Mouse (Mus musculus): ENCODE measurements around the gene Slc22a7. TPM values are rescaled to one million over a fixed set of nuclear protein-coding genes. Genes with fewer than 3 reads are reported as not detected.

Slc22a7 gene
- not detected in 2 replicates for polyA plus RNA-seq (2011; ENCODE audit: insufficient read length, low read depth, missing spikeins)

DNA sequence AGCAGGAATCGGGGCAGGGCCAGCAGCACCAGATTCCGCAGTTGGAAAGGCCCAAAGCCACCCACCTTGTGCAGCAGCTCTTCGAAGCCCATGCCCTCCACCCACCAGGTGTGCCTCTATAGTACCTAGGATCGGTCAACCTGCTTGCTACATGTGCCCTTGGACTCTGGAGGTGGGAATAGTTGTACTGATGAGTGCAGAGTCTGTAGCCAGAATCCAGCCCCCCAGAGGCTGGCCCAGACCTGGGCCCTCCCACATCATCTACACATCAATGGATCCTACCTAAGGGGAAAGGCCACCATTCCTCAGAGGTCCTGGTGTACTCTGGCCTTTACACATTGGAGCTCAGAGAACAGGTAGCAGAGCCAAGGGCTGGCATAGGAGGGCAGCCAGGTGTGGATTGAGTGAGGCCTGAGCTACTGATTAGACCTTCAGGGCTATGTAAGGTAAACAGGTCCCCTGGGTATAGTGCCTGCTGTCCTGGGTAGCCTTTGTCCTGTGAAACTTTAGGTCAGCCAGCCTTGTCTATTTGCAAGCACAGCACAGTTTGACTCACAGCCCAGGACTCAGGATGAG lies at the start of gene Slc22a7:
Slc22a7 (minus strand) TSS at position 160 of the 576 bp plus-strand sequence.
- TF ChIP-seq CTCF (IDR thresholded peaks at IDR 0.05; ENCODE audit: borderline replicate concordance, insufficient read depth, low read length) = no peak
- TF ChIP-seq POLR2A (IDR thresholded peaks at IDR 0.05; ENCODE audit: low read depth, low read length) = no peak
- Histone ChIP-seq H3K4me1 (ENCODE audit: control insufficient read depth, insufficient read depth, low read length) (no peaks in the 10 kb centered on the region), H3K27ac (ENCODE audit: insufficient read depth, low read length) (no peak within 1 kb of the TSS), H3K4me3 (ENCODE audit: insufficient read depth, low read length) (no peak within 1 kb of the TSS)

DNA sequence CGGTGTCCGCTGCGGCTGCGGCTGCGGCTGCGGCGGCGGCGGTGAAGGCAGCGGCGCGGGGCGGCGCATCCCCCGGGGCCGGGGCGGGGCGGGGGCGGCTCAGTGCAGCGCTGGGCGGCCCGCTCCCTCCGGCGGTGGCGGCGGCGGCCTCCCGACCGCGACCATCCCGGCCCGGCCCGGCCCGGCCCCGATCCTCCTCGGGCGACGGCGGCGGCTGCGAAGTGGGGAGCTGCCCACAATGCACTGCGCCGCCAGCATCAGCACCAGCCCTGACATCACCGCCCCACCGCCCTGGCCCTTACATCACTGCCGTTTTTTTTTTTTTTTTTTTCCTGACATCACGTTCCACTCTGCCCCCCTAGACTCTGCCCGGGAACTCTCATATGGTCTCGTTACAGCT lies 49.2 kb upstream of the Slc22a7 start, which contains the start of gene Ttbk1:
Ttbk1 (minus strand) TSS at position 245 of the 400 bp plus-strand sequence.
- no peak for TF ChIP-seq CTCF (IDR thresholded peaks at IDR 0.05; ENCODE audit: borderline replicate concordance, insufficient read depth, low read length)
- no peak for TF ChIP-seq POLR2A (IDR thresholded peaks at IDR 0.05; ENCODE audit: low read depth, low read length)

DNA sequence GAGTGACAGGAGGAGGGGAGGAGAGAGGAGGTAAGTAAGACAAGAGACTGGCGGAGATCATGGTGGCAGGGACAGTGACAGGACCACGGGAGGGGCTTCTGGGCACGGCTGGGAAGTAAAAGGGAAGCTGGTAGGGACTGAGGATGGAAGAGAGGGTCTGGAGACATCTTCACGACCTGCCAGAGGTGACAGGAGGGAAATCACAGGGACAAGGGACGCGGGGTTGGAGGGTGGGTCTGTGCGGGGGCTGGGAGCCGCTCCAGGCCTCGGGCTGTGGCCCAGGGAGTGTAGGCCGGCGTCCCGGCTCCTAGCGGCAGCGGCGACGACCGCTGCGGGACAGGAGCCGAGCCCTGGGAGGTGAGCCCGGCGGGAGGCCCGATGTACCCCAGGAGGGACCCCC lies 48.7 kb upstream of the Slc22a7 start:
- TF ChIP-seq POLR2A (IDR thresholded peaks at IDR 0.05; ENCODE audit: low read depth, low read length) (no peak), CTCF (IDR thresholded peaks at IDR 0.05; ENCODE audit: borderline replicate concordance, insufficient read depth, low read length) (no peak)
- no peaks in the 10 kb centered on the region for H3K4me1 ChIP-seq (ENCODE audit: control insufficient read depth, insufficient read depth, low read length)
- no peak overlapping the region for H3K4me3 ChIP-seq (ENCODE audit: insufficient read depth, low read length)
- H3K27ac ChIP-seq (ENCODE audit: insufficient read depth, low read length) = no peak overlapping the region

More for the DNA sequence above, 49.2 kb upstream of the Slc22a7 start, which contains the start of gene Ttbk1:
- H3K27ac ChIP-seq (ENCODE audit: insufficient read depth, low read length) = no peak within 1 kb of the TSS
- H3K4me1 ChIP-seq (ENCODE audit: control insufficient read depth, insufficient read depth, low read length) = no peaks in the 10 kb centered on the region
- H3K4me3 ChIP-seq (ENCODE audit: insufficient read depth, low read length) = no peak within 1 kb of the TSS; the same call in 1 of the 2 replicates

DNA sequence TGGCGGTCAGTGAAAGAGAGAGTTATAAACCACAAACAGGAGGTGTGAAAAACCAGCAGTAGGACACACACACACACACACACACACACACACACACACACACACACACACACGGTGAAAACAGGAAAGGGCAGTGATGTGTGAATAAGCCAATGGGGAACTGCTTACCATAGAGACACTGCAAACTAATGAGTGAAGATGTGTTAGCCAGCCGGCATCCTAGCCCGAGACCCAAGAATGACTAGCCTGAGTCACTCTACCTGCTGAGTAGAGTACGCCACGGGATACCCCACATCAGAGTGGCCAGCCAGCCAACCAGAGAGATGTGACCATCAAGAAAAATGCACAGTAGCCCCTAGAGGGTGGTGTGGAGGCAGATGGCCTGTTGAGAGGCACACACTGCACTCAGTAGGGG lies 46.2 kb upstream of the Slc22a7 start:
- H3K4me3 ChIP-seq (ENCODE audit: insufficient read depth, low read length) = no peak overlapping the region

DNA sequence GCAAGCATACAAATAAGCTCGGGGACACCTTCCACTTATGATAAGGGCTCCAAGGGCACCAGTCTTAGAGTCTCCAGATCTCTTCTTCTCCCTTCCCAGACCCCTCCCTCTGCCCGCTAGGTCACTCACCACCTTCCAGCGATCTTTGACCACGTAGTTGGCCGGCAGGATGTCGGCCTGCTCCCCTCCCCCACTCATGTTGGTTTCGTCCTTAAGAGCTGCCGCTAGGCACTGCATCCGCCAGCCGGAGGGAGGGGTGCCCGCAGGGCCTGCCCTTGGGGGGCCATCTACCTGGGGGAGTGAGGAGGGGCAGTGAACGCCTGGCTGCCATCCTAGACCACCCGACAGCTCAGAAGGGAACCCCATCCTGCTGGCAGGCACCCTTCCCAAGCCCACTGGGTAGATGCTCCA lies 45.8 kb upstream of the Slc22a7 start:
- H3K4me1 ChIP-seq (ENCODE audit: control insufficient read depth, insufficient read depth, low read length) = no peaks in the 10 kb centered on the region
- no peak overlapping the region; the same call in 1 of the 2 replicates for H3K4me3 ChIP-seq (ENCODE audit: insufficient read depth, low read length)
- no peak for TF ChIP-seq CTCF (IDR thresholded peaks at IDR 0.05; ENCODE audit: borderline replicate concordance, insufficient read depth, low read length)
- TF ChIP-seq POLR2A (IDR thresholded peaks at IDR 0.05; ENCODE audit: low read depth, low read length) = no peak
- no peak overlapping the region for H3K27ac ChIP-seq (ENCODE audit: insufficient read depth, low read length)

More for the DNA sequence above, 46.2 kb upstream of the Slc22a7 start:
- TF ChIP-seq POLR2A (IDR thresholded peaks at IDR 0.05; ENCODE audit: low read depth, low read length) (no peak), CTCF (IDR thresholded peaks at IDR 0.05; ENCODE audit: borderline replicate concordance, insufficient read depth, low read length) (no peak)
- no peaks in the 10 kb centered on the region for H3K4me1 ChIP-seq (ENCODE audit: control insufficient read depth, insufficient read depth, low read length)
- no peak overlapping the region for H3K27ac ChIP-seq (ENCODE audit: insufficient read depth, low read length)

DNA sequence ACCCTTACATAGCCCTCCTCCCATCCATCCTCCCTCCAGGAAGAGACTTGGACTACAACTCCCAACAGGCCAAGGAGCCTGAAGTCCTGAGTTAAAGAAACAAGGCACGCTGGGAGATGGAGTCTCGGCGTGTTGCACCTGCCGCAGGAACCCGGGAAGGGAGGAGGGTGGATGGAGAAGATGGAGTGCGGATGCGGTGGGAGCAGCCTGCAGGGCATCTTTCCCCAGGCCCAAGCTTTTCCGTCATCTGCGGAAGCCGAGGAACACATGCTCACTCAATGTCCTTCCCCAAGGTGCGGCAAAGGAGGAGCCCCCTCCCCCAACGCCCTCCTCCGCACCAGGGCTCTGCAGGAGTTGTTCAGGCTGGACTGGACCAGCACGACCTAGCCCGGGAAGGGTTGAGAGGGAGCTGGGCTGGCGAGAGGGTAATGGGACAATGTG lies 45.3 kb upstream of the Slc22a7 start:
- TF ChIP-seq CTCF (IDR thresholded peaks at IDR 0.05; ENCODE audit: borderline replicate concordance, insufficient read depth, low read length) (no peak), POLR2A (IDR thresholded peaks at IDR 0.05; ENCODE audit: low read depth, low read length) (no peak)
- Histone ChIP-seq H3K4me1 (ENCODE audit: control insufficient read depth, insufficient read depth, low read length) (no peaks in the 10 kb centered on the region), H3K4me3 (ENCODE audit: insufficient read depth, low read length) (peak overlapping the region; percentile 15; the same call in 1 of the 2 replicates)

DNA sequence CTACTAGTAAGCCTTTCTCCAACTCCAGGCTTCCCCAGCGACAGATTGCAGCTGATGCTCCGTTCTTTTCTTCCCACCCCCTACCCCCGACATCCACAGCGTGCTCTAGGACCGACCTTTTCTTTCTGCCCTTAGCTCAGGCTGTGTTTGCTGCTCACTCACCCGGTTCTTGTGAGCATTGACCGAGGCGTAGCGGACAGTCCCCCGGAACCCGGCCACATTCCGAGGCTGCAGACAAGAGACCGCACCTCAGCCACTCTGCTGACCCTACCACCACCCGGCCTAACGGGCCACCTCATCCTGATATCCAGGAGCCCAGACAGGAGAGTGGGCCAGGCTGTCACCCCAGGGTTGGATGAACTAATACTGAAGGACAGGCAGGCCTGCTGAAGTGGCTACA lies 39.0 kb upstream of the Slc22a7 start:
- no peaks in the 10 kb centered on the region for H3K4me1 ChIP-seq (ENCODE audit: control insufficient read depth, insufficient read depth, low read length)
- TF ChIP-seq POLR2A (IDR thresholded peaks at IDR 0.05; ENCODE audit: low read depth, low read length) (no peak), CTCF (IDR thresholded peaks at IDR 0.05; ENCODE audit: borderline replicate concordance, insufficient read depth, low read length) (no peak)
- no peak overlapping the region for H3K27ac ChIP-seq (ENCODE audit: insufficient read depth, low read length)
- no peak overlapping the region for H3K4me3 ChIP-seq (ENCODE audit: insufficient read depth, low read length)

More for the DNA sequence above, 45.3 kb upstream of the Slc22a7 start:
- H3K27ac ChIP-seq (ENCODE audit: insufficient read depth, low read length) = no peak overlapping the region

DNA sequence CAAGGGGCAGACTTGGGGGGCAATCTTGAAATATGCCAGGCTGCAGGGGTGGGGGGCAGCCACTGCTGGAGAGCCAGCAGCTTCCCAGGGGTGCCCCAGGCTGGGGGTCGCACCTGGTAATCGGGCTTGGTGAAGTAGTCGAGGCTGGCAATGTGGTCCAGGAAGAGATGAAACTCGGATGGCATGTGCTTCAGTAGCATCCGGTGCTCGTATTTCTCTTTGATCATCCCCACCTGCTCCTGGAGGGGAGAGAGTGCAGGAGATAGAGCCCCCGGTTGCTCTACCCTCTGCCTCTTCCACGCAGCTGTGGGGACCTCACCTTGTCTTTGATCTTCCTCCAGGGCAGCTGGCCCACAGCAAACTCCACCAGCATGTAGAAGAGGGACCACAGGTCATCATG lies 38.3 kb upstream of the Slc22a7 start:
- TF ChIP-seq CTCF (IDR thresholded peaks at IDR 0.05; ENCODE audit: borderline replicate concordance, insufficient read depth, low read length) = no peak
- no peak for TF ChIP-seq POLR2A (IDR thresholded peaks at IDR 0.05; ENCODE audit: low read depth, low read length)
- Histone ChIP-seq H3K27ac (ENCODE audit: insufficient read depth, low read length) (no peak overlapping the region), H3K4me1 (ENCODE audit: control insufficient read depth, insufficient read depth, low read length) (no peaks in the 10 kb centered on the region), H3K4me3 (ENCODE audit: insufficient read depth, low read length) (no peak overlapping the region)

DNA sequence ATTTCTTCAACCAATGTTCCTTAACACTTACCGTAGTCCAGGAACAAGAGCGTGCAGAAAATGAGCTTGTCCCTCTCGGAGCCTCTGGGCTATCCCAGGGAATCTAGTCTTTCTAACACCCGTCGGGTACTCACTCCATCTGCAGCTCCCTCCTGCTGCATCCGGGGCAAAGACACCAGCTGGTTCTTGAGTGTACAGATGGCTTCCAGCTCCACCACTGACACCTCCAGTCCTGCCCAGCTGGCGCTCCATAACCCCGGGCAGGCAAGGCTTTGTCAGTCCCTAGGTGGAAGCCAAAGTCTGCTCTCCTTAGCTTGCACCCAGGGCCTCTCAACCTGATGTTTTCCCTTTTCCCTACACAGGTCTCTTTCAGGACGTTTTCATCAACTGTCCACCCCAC lies 29.6 kb upstream of the Slc22a7 start:
- Histone ChIP-seq H3K4me3 (ENCODE audit: insufficient read depth, low read length) (no peak overlapping the region), H3K27ac (ENCODE audit: insufficient read depth, low read length) (no peak overlapping the region), H3K4me1 (ENCODE audit: control insufficient read depth, insufficient read depth, low read length) (no peaks in the 10 kb centered on the region)
- TF ChIP-seq POLR2A (IDR thresholded peaks at IDR 0.05; ENCODE audit: low read depth, low read length) (no peak), CTCF (IDR thresholded peaks at IDR 0.05; ENCODE audit: borderline replicate concordance, insufficient read depth, low read length) (no peak)

DNA sequence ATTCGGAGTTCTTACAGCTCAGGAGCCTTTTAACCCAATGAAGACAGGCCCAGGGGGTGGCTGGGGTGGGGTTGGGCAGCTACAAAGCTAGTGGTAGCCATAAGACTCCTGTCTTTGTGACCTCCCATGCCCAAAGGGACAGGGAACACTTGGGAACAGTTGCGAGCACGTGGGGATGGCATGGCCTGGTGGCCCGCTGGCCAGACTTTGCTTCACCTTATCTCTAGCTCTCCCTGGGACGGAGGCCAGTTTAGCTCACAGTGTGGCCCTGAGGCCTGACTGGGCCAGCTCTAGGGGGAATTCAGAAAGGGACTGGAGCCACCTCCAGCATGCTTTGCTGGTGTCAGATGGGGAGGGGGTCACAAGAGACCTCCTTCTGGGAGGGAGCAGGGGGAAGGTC lies 24.0 kb upstream of the Slc22a7 start:
- Histone ChIP-seq H3K27ac (ENCODE audit: insufficient read depth, low read length) (no peak overlapping the region), H3K4me3 (ENCODE audit: insufficient read depth, low read length) (no peak overlapping the region), H3K4me1 (ENCODE audit: control insufficient read depth, insufficient read depth, low read length) (no peaks in the 10 kb centered on the region)
- no peak for TF ChIP-seq CTCF (IDR thresholded peaks at IDR 0.05; ENCODE audit: borderline replicate concordance, insufficient read depth, low read length)
